Mouse (Mus musculus) Patski (cell line): Measurements from ENCODE around the gene Zfp605. TPM values are rescaled to one million over a fixed set of nuclear protein-coding genes. Genes with fewer than 3 reads are reported as not detected.
A peak's percentile ranks its signal among the peaks of the same experiment; 100 is the strongest.
"Not testable (repeated sequence)": the region's sequence is repeated elsewhere in the genome, so short reads cannot be mapped to it uniquely, and the experiment has no call there.

Experiments
- ATAC-seq: fragments of 100-300 bp; one replicate; pipeline ENCODE4 v1.8.0; 2021
- CTCF ChIA-PET: fragments of 350-600 bp; sonication (Branson Sonifier 250); formaldehyde crosslinking; loops from one replicate; lab custom pipeline; 2022; ENCODE audit warnings: inconsistent platforms; lab: Charles Lee
- POLR2A ChIA-PET: fragments of 350-600 bp; sonication (Branson Sonifier 250); formaldehyde crosslinking; loops from one replicate; lab custom pipeline; 2022; ENCODE audit warnings: antibody characterized with exemption, inconsistent platforms; lab: Charles Lee
- DNase-seq: peaks from one replicate; pipeline ENCODE4 v3.0.0-alpha.2; 2011; ENCODE audit warnings: low read depth, low spot score
- H3K27me3 ChIP-seq: fragments of 371-371 bp; one replicate; pipeline ENCODE4 v1.5.1; 2021
- CTCF ChIP-seq: fragments of 100-300 bp; IDR thresholded peaks from one replicate; pipeline ENCODE4 v1.5.1; 2021
- in situ Hi-C: fragments of 300-500 bp; cut with MboI; formaldehyde crosslinking; loops from 3 replicates; pipeline ENCODE4 v1.11.1; 2018; ENCODE audit warnings: low pct_unique_long_range_greater_than_20kb, mixed read lengths
- polyA plus RNA-seq: library from polyadenylated mRNA; unstranded; gene quantifications from one replicate; pipeline ENCODE4 v1.2.3, GENCODE M21; 2021

Zfp605 gene
- polyA plus RNA-seq, 1 experiment from 2014 or later, result 12.6 TPM

- H3K27me3 ChIP-seq, result no peaks in the 10 kb centered on the region
- in situ Hi-C loops, result loop anchor here (10.0 kb wide), 1 partner anchor 53 kb away; no protein-coding TSS in a partner anchor
- ChIA-PET CTCF (no interaction called here), POLR2A (interaction anchor here (0.6 to 1.8 kb wide), 2 partner anchors 13 to 1390 kb away, joined by 4 to 5 read pairs; partner anchors contain the start of gene Gm35315)
- TF ChIP-seq CTCF, result no peak
- DNase-seq (peak; percentile 95), ATAC-seq (peak; percentile 87)
These were observed 2.1 kb upstream of the Zfp605 start, which contains the start of gene Gtpbp6 for GRCm38 (mm10) chr5:110107581-110108304. Gene Gtpbp6 (minus strand): TSS chr5:110108197.

- H3K27me3 ChIP-seq, result no peaks in the 10 kb centered on the region
- in situ Hi-C loops, result loop anchor here (10.0 kb wide), 1 partner anchor 53 kb away; no protein-coding TSS in a partner anchor
- ATAC-seq, result no peak
- CTCF ChIA-PET, result no interaction called here
- POLR2A ChIA-PET, result no interaction called here
- TF ChIP-seq CTCF, result no peak
- no peak for DNase-seq
These were observed 1.6 kb upstream of the Zfp605 start for GRCm38 (mm10) chr5:110108305-110108628.

- H3K27me3 ChIP-seq, CTCF ChIA-PET, ATAC-seq, DNase-seq, in situ Hi-C loops, POLR2A ChIA-PET: not testable (repeated sequence)
These were observed 12.5 kb downstream of the Zfp605 start for GRCm38 (mm10) chr5:110122380-110122779.

- in situ Hi-C loops, result loop anchor here (10.0 kb wide), 1 partner anchor 581 kb away; the partner anchor contains the start of gene Crlf2
- peak; percentile 100 for ATAC-seq
- DNase-seq, result peak; percentile 97
- CTCF ChIA-PET, result interaction anchor here (1.1 kb wide), 1 partner anchor 78 kb away, joined by 3 read pairs; no protein-coding TSS in a partner anchor
- POLR2A ChIA-PET, result interaction anchor here (1.1 kb wide), 1 partner anchor 40 kb away, joined by 3 read pairs; no protein-coding TSS in a partner anchor
- TF ChIP-seq CTCF, result no peak
- no peaks in the 10 kb centered on the region for H3K27me3 ChIP-seq
These were observed 25.6 kb downstream of the Zfp605 start, which contains the start of gene Chfr for GRCm38 (mm10) chr5:110135293-110136086. Gene Chfr (plus strand): TSS chr5:110135842.

- no peak for TF ChIP-seq CTCF
- POLR2A ChIA-PET, result no interaction called here
- DNase-seq (peak; percentile 6), ATAC-seq (peak; percentile 29)
- in situ Hi-C loops, result loop anchor here (10.0 kb wide), 1 partner anchor 581 kb away; the partner anchor contains the start of gene Crlf2
- H3K27me3 ChIP-seq, result no peaks in the 10 kb centered on the region
- CTCF ChIA-PET, result interaction anchor here (1.1 kb wide), 1 partner anchor 79 kb away, joined by 3 read pairs; no protein-coding TSS in a partner anchor
These were observed 26.2 kb downstream of the Zfp605 start for GRCm38 (mm10) chr5:110136087-110136464.

- H3K27me3 ChIP-seq, result no peaks in the 10 kb centered on the region
- ChIA-PET CTCF (no interaction called here), POLR2A (no interaction called here)
- no peak for TF ChIP-seq CTCF
- in situ Hi-C loops, result loop anchor here (10.0 kb wide), 1 partner anchor 583 kb away; the partner anchor contains the start of gene Crlf2
- DNase-seq (no peak), ATAC-seq (no peak)
These were observed 27.9 kb downstream of the Zfp605 start for GRCm38 (mm10) chr5:110137816-110138215.

- TF ChIP-seq CTCF, result no peak
- ChIA-PET CTCF (interaction anchor here (0.9 to 1.6 kb wide), 3 partner anchors 18 to 82 kb away, joined by 3 to 4 read pairs (median 3); no protein-coding TSS in a partner anchor), POLR2A (interaction anchor here (0.6 kb wide), 1 partner anchor 567 kb away, joined by 3 read pairs; no protein-coding TSS in a partner anchor)
- in situ Hi-C loops, result loop anchor here (10.0 kb wide), 1 partner anchor 585 kb away; the partner anchor contains the start of gene Crlf2
- ATAC-seq (no peak), DNase-seq (no peak)
- H3K27me3 ChIP-seq, result no peaks in the 10 kb centered on the region
These were observed 29.4 kb downstream of the Zfp605 start for GRCm38 (mm10) chr5:110139325-110139724.

DNA sequence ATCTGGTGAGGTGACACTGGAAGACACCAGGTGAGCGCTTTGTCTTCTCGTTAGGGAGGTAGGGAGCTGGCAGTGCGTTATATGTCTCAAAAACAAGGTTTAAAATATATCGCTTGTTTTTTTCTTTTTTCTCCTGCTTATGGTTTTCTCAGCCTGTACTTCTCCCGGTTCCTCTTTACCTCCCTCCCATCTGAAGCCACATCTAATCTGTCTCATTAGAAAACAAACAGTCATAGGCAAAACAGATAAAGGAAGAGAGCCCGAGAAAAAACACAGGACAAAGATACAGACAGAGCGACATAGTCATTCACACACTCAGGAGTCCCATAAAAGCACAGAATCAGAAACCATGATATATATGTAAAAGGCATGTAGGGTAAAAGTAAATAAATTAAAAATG lies 30.5 kb downstream of the Zfp605 start:
- no peak for TF ChIP-seq CTCF
- no peak for ATAC-seq
- in situ Hi-C loops, result no loop called here
- ChIA-PET POLR2A (no interaction called here), CTCF (interaction anchor here (1.6 kb wide), 1 partner anchor 44 kb away, joined by 3 read pairs; no protein-coding TSS in a partner anchor)
- no peaks in the 10 kb centered on the region for H3K27me3 ChIP-seq
- no peak for DNase-seq

- in situ Hi-C loops, result no loop called here
- ChIA-PET CTCF (interaction anchor here (1.1 kb wide), 1 partner anchor 28 kb away, joined by 3 read pairs; no protein-coding TSS in a partner anchor), POLR2A (no interaction called here)
- no peak for DNase-seq
- no peak for TF ChIP-seq CTCF
- H3K27me3 ChIP-seq, result no peaks in the 10 kb centered on the region
- no peak for ATAC-seq
These were observed 32.4 kb downstream of the Zfp605 start for GRCm38 (mm10) chr5:110142309-110142708.

DNA sequence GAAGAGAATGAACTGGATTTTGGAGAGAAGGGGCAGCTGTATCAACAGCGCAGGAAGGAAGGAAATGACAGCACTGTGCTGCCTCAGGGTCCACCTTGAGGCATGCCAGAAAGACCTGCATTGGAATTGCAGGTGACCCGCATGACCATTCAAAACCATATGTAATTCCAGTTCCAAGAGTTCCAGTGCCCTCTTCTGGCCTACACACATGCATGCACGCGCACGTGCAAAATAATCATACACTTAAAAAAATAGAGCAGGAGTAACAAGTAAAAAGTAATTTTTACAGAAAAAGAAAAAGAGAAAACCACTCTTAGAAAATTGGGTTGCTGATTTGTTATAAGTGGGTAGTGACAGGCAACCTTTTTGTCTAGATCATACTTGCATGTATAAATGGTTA lies 33.1 kb downstream of the Zfp605 start:
- TF ChIP-seq CTCF, result peak; percentile 60
- DNase-seq, result no peak
- CTCF ChIA-PET, result interaction anchor here (0.8 to 1.1 kb wide), 2 partner anchors 10 to 27 kb away, joined by 3 read pairs; no protein-coding TSS in a partner anchor
- POLR2A ChIA-PET, result no interaction called here
- ATAC-seq, result no peak
- in situ Hi-C loops, result no loop called here
- no peaks in the 10 kb centered on the region for H3K27me3 ChIP-seq
